Mouse (Mus musculus): Measurements from ENCODE around the gene Dync2h1.
"Not testable (repeated sequence)": the region's sequence is repeated elsewhere in the genome, so short reads cannot be mapped to it uniquely, and the experiment has no call there.

Gene Dync2h1

DNA sequence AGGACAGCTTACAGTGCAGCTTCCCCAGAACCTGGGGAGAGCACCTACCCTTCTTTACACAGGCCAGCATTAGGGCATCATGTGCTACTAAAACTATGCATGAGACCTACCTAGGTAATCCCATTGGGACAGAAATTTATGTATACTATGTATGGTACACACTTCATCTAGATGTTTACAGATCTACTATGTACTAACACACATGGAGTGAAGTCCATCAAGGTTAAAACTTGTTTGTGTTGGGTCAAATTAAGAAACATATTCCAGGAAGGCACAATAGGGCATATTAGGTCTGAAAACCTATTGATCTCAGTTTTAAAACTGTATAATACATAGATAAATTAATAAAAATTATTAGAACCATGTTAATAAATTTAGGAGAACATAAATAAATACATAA is 168.6 kb downstream of the Dync2h1 start:
- no peak for DNase-seq (ENCODE audit: inconsistent ontology term)

DNA sequence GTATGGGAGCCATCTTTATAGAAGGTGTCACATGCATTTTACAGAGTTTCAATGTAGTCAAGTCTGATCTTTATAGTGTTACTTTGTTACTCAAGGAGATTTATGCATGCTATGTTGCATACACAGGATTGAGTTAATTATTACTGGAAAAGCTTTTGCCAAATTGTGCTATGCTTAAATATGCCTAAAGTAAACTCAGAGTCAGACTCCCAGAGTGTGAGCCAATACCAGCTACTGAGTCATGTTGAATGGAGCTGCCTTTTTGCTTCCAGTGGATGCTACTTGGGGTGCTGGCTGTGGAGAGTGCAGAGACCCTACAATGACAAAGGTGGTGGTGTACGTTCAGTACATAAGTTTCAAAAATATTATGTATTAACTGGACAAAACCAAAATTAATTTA is 169.5 kb downstream of the Dync2h1 start:
- no peak for DNase-seq (ENCODE audit: inconsistent ontology term)

GRCm38 (mm10) chr9:7009785-7010184 is 174.5 kb downstream of the Dync2h1 start:
- no peak for DNase-seq (ENCODE audit: inconsistent ontology term)

- DNase-seq (ENCODE audit: inconsistent ontology term) = no peak
These were observed 189.4 kb downstream of the Dync2h1 start for GRCm38 (mm10) chr9:6994865-6995264.

DNA sequence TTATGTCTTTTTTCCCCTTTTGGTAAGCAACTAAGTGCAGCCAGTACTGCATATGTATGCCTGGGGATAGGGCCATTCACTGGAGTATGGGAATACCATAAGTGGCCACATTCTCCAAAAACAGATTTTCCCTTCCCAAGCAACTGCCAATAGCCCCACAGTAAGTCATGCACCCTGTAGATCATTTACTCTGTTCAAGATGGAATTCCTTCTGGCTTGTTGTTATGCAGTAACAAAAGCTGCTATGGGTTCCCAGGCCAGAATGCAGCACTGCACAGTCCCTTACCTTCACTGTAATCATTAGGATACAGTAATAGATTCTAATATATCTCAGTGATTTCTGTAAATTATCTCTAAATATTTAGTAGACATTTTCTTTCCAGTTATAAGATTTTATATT is 190.0 kb downstream of the Dync2h1 start:
- DNase-seq (ENCODE audit: inconsistent ontology term) = no peak

GRCm38 (mm10) chr9:6988893-6989685 is 195.2 kb downstream of the Dync2h1 start:
- DNase-seq (ENCODE audit: inconsistent ontology term) = no peak

DNA sequence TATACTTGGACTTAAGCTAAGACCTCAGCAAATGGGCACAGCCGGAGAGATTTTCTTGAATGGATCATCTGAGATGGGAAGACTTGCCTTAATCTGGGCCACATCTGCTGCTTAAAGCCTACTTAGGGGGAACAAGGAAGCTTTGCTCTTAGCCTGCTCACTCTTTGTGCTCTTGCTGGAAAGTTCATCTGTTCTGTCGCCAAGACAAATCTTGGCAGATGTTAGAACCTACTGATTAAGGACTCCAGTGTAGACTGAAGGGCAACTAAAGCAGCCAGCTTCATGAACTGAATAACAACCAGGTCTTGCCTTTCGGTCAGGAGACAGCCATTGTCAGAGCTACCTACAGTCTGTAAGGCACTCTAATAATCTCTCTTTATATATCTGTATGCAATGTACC is 198.1 kb downstream of the Dync2h1 start:
- DNase-seq (ENCODE audit: inconsistent ontology term) = no peak

- DNase-seq (ENCODE audit: inconsistent ontology term) = no peak
These were observed 215.1 kb downstream of the Dync2h1 start for GRCm38 (mm10) chr9:6969171-6969570.

GRCm38 (mm10) chr9:6965006-6965405 is 219.2 kb downstream of the Dync2h1 start:
- DNase-seq (ENCODE audit: inconsistent ontology term) = no peak

DNA sequence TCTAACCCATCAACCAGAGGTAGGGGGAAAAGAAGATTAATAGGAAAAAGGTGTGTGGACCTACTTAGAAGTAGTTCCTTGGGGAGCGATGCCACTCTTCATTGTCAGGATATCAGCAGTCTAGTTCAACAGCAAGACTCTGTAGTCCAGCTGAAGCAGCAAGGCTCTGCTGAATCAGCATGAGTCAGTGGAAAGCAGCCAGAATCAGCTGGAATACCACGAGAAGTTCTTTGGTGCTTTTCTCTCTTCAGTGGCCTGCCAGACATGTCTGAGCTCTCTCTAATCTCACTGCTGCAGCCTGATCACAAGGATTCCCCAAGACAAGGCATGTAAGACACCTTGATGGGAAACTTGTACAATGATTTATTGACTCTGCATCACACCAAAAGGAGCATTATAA is 225.9 kb downstream of the Dync2h1 start:
- no peak for DNase-seq (ENCODE audit: inconsistent ontology term)

GRCm38 (mm10) chr9:6927399-6928035 is 256.7 kb downstream of the Dync2h1 start:
- no peak for DNase-seq (ENCODE audit: inconsistent ontology term)

DNA sequence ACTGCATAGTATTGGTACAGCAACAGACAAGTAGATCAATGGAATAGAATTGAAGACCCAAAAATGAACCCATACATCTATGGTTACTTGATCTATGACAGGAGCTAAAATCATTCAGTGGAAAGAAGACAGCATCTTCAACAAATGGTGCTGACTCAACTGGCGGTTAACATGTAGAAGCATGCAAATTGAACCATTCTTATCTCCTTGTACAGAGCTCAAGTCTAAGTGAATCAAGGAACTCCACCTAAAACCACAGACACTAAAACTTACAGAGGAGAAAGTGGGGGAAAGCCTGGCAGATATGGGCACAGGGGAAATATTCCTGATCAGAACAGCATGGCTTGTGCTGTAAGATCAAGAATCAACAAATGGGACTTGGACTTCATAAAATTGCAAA is 270.8 kb downstream of the Dync2h1 start:
- no peak for DNase-seq (ENCODE audit: inconsistent ontology term)

DNA sequence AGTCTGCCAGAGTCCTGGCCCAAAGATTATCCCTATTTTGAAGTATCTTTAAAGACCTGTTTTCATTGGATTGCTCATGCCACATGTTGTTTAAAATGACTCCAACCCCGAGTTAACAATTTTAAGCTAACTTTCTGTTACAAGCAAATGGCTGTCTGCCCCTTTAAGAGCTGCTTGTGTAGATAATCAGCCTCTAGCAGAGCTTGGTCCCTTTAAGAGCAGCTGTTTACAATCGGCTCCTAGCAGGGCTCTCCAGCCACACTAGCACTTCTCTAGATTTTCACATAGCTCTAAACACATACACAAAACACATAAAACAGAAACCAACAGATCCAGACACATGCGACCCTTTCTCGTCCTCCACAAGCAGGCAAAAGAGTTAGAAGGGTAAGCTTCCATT is 273.7 kb downstream of the Dync2h1 start:
- DNase-seq (ENCODE audit: inconsistent ontology term) = not testable (repeated sequence)

DNA sequence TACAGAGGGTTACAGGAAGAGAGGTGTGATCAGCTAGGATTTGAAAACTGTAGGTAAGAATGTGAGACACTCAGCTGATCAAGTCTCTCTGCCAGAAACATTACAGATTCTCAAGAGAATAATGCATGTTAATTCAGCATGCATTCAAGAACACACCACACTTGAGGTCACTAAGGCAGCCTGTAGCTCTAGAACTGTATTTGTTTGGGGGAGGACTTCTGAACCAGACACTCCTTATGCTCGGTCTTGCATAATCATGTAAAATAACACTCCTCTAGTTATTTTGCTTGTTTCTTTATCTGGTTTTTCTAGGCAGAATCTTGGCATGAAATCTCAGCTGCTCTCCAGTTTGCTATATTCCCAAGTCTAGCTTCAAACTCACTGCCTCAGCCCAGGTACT is 282.6 kb downstream of the Dync2h1 start:
- no peak for DNase-seq (ENCODE audit: inconsistent ontology term)

GRCm38 (mm10) chr9:6891331-6891730 is 292.9 kb downstream of the Dync2h1 start:
- DNase-seq (ENCODE audit: inconsistent ontology term) = no peak

GRCm38 (mm10) chr9:6881187-6881984 is 302.9 kb downstream of the Dync2h1 start:
- no peak for DNase-seq (ENCODE audit: inconsistent ontology term)
